ENCODE assay signal across 9 mouse cellular contexts in genomic region chr16:33583881-33584454, GRCm38 (mm10).
A peak's percentile ranks its signal among the peaks of the same experiment; 100 is the strongest.
DNase-seq lines count a peak whose midpoint lies in the region; ATAC-seq and TF ChIP-seq lines count a peak whose summit lies in the region.
"Had no signal": no experiment of that assay in that cellular context is flagged by ENCODE, and none has a peak within 500 bp of the region (broad histone marks: within the 10 kb centered on the region; RNA-seq: fewer than 3 reads in every experiment).

No protein-coding gene starts in this region.

- 0 out of 2 replicates have a peak overlapping the region, but pooled peaks have one; percentile 4 for H3K4me3 ChIP-seq in layer of hippocampus, adult 2 months
- 0 out of 2 replicates have a peak overlapping the region, but pooled peaks have one; percentile 8 for H3K4me3 ChIP-seq in intestine, embryonic 14.5 days (ENCODE audit: low read depth, low read length)
- H3K4me3 ChIP-seq in liver, embryonic 14.5 days (ENCODE audit: insufficient read depth in 1 of 2, low read depth in 2 of 2, low read length in 2 of 2): no peak overlapping the region

- no peak for TF ChIP-seq EP300 in liver, embryonic 14.5 days (IDR thresholded peaks at IDR 0.05; ENCODE audit: low read depth)

- 0 out of 2 replicates have a peak, but pooled peaks cover 2% of the 10 kb centered on the region for H3K9me3 ChIP-seq in intestine, embryonic 14.5 days (ENCODE audit: control insufficient read depth, low read length)
- no peaks in the 10 kb centered on the region for H3K9me3 ChIP-seq in liver, embryonic 14.5 days (ENCODE audit: control insufficient read depth, low read length)
- H3K9me3 ChIP-seq: G1E had no signal

- WGBS in intestine, embryonic 14.5 days: 16% methylated on average over 19 of the region's 19 CpGs
- WGBS in liver, embryonic 14.5 days (ENCODE audit: insufficient replicate concordance): 5% methylated on average over 19 of the region's 19 CpGs

- peaks cover 44% of the 10 kb centered on the region for H3K4me1 ChIP-seq in intestine, embryonic 14.5 days (replicated peaks; ENCODE audit: control insufficient read depth, insufficient read depth, low read length)
- H3K4me1 ChIP-seq in liver, embryonic 14.5 days (replicated peaks; ENCODE audit: control insufficient read depth in 2 of 2, insufficient read depth in 2 of 2, low read length in 1 of 2): peaks cover 0 to 1% of the 10 kb centered on the region in 2 experiments; a peak in 1 of 4 replicates

- peak overlapping the region; percentile 15 for H3K9ac ChIP-seq in intestine, embryonic 14.5 days (ENCODE audit: low read length)
- no peak overlapping the region for H3K9ac ChIP-seq in liver, embryonic 14.5 days (replicated peaks)

- no peaks in the 10 kb centered on the region for H3K27me3 ChIP-seq in intestine, embryonic 14.5 days (replicated peaks; ENCODE audit: control insufficient read depth, insufficient read depth, low read length)
- no peaks in the 10 kb centered on the region for H3K27me3 ChIP-seq in liver, embryonic 14.5 days (ENCODE audit: control insufficient read depth, insufficient read depth, low read length)

- H3K27ac ChIP-seq in layer of hippocampus, adult 2 months: peak overlapping the region; percentile 57
- peak overlapping the region; percentile 93 for H3K27ac ChIP-seq in intestine, embryonic 14.5 days (ENCODE audit: low read depth)
- no peak overlapping the region for H3K27ac ChIP-seq in liver, embryonic 14.5 days

- H3K36me3 ChIP-seq in intestine, embryonic 14.5 days (ENCODE audit: control insufficient read depth, insufficient read depth, low read length): no peaks in the 10 kb centered on the region
- no peaks in the 10 kb centered on the region for H3K36me3 ChIP-seq in liver, embryonic 14.5 days (replicated peaks; ENCODE audit: control insufficient read depth, insufficient read depth, low read depth)
- H3K36me3 ChIP-seq: G1E had no signal

- no peak for DNase-seq in layer of hippocampus, adult 2 months (ENCODE audit: low spot score in 2 of 2)
- DNase-seq in layer of hippocampus, postnatal 25 days (ENCODE audit: extremely low spot score in 1 of 2, low spot score in 1 of 2): no peak
- DNase-seq in heart, adult 11 months: peak; percentile 99
- peak; percentile 66 for DNase-seq in intestine, embryonic 14.5 days (ENCODE audit: low spot score)
- DNase-seq in liver, embryonic 14.5 days (ENCODE audit: low read depth in 3 of 3, low spot score in 3 of 3): no peak
- DNase-seq in neural tube, embryonic 10.5 days (ENCODE audit: extremely low spot score, low spot score): peak; percentile 54
- DNase-seq in left cerebral cortex, adult 18-20 months (ENCODE audit: low spot score in 2 of 2): no peak

- peak overlapping the region; percentile 41 for H3K4me2 ChIP-seq in intestine, embryonic 14.5 days (ENCODE audit: low read length)
- H3K4me2 ChIP-seq in liver, embryonic 14.5 days (ENCODE audit: low read depth): peak overlapping the region; percentile 8

- TF ChIP-seq CTCF in layer of hippocampus, adult 2 months (conservative IDR thresholded peaks at IDR 0.05): 0 out of 2 replicates have a peak, but pooled peaks have one; percentile 6
- TF ChIP-seq CTCF in liver, embryonic 14.5 days (IDR thresholded peaks at IDR 0.05; ENCODE audit: low read depth): no peak

- ATAC-seq in intestine, embryonic 14.5 days (replicated peaks; ENCODE audit: low FRiP score, low TSS enrichment, low read depth): peak; percentile 47; the same call in 1 of the 2 replicates
- ATAC-seq in liver, embryonic 14.5 days (ENCODE audit: insufficient read depth): 0 out of 2 replicates have a peak, but pooled peaks have one; percentile 15
- ATAC-seq in erythroblast, adult 5-6 weeks (replicated peaks; ENCODE audit: low FRiP score, poor library complexity, severe bottlenecking): no peak

Comparison
In these comparisons a context has a peak if more than half of its experiments do, and no peak if none do; other contexts are left out.
1. DNase-seq: peak in heart, adult 11 months (single experiment), intestine, embryonic 14.5 days (single experiment) and neural tube, embryonic 10.5 days (single experiment); none in layer of hippocampus, adult 2 months (0 of 2), layer of hippocampus, postnatal 25 days (0 of 2), liver, embryonic 14.5 days (0 of 3) and left cerebral cortex, adult 18-20 months (0 of 2).
2. H3K4me3 ChIP-seq: peak in layer of hippocampus, adult 2 months (single experiment) and intestine, embryonic 14.5 days (single experiment); none in liver, embryonic 14.5 days (0 of 2).